Mouse (Mus musculus) myocyte (in vitro differentiated cells): ENCODE results near the gene Peli3.

Source experiments
- CEBPB ChIP-seq: IDR thresholded peaks from 2 replicates; pipeline ENCODE4 v1.6.1; 2011; ENCODE audit warnings: mild to moderate bottlenecking, moderate library complexity; ENCODE audit not compliant: poor library complexity, insufficient read depth, severe bottlenecking
- MAX ChIP-seq: IDR thresholded peaks from one replicate; pipeline ENCODE4 v1.6.1; 2011; ENCODE audit warnings: low read depth, mild to moderate bottlenecking, control low read depth
- POLR2A ChIP-seq: IDR thresholded peaks from one replicate; pipeline ENCODE4 v1.6.1; 2011; ENCODE audit warnings: low read depth, mild to moderate bottlenecking, control low read depth, moderate library complexity; ENCODE audit not compliant: insufficient read length
- POLR2AphosphoS2 ChIP-seq: IDR thresholded peaks from one replicate; pipeline ENCODE4 v1.6.1; 2011; ENCODE audit warnings: low read depth, control low read depth; ENCODE audit not compliant: insufficient read length
- SRF ChIP-seq: IDR thresholded peaks from one replicate; pipeline ENCODE4 v1.6.1; 2011; ENCODE audit warnings: low read depth; ENCODE audit not compliant: control insufficient read depth, insufficient read length
- USF1 ChIP-seq: IDR thresholded peaks from one replicate; pipeline ENCODE4 v1.6.1; 2011; ENCODE audit warnings: low read depth, mild to moderate bottlenecking, control low read depth, moderate library complexity

DNA sequence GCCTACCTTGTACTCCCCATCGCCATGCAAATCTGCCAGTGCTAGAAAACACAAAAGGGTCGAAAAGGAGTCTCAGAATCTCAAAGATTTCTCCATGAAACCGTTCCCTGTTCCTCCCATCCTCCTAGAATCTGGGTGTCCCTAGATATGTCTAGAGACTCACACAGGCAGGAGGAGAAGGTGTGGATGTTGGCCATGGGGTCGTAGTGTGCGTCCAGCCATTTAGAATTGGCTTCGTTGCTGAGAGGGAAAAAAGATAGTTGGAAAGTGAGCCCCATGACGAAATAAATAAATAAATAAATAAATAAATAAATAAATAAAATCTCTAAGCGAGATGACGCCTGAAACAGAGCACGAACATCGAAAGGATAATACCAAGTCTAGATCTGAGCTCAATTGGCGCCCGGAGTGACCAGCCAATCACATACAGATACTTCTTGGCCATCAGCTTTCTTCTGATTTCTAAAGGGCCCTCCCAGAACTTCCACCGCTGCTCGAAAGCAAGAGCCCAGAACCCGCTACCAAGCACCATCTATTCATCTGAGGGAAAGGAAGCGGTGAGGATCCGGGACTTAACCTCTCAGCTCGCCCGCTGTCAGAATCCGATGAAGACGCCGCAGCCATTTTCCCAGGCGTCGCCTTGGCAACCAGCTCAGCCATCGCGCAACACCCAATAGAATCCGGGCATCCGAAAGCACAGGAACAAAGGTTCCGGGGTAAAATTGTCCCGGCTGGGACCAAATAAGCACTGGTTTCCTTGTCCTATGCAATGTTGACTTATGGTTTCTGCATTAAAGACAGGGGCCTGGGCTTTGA lies 36.7 kb downstream of the Peli3 start, which contains the start of gene Bbs1:
- TF ChIP-seq POLR2A (no peak), CEBPB (no peak), POLR2AphosphoS2 (no peak), USF1 (no peak), MAX (no peak), SRF (no peak)
